Comparison of ENCODE assay signal across 8 mouse cellular contexts in the genomic region with DNA sequence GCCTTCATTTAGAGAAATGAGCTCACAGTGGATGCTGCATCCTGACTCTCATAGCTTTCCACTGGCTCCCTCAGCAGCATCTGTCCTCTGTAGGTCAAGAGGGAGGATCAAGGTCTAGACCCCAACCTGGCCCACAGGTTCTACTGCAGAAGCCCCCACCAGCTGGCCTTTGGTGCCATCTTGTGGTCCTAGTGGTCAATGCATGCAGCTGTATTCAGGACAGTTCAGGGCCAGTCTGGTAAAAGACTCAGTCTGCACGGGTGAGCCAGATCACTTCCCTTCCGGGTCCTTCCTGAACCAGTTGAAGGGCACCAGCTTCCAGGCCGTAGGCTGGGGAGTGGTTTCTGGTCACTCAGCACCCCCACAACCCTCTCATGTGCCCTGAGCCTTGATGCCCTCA. TPM values are rescaled to one million over a fixed set of nuclear protein-coding genes. Genes with fewer than 3 reads are reported as not detected.
DNase-seq lines count a peak whose midpoint lies in the region; ATAC-seq and TF ChIP-seq lines count a peak whose summit lies in the region.
"Had no signal": no experiment of that assay in that cellular context is flagged by ENCODE, and none has a peak within 500 bp of the region (broad histone marks: within the 10 kb centered on the region; RNA-seq: fewer than 3 reads in every experiment).

No protein-coding gene starts in this region.

- WGBS in hindbrain, embryonic 14.5 days, result 27% methylated on average over 3 of the region's 3 CpGs

- peak; percentile 42 for DNase-seq in MEL (ENCODE audit: low read depth, low spot score)
- DNase-seq in adrenal gland, postnatal 25 days, result peak; percentile 77
- DNase-seq in hindbrain, embryonic 14.5 days (ENCODE audit: low spot score), result peak; percentile 79
- peak; percentile 69 to 84 for DNase-seq in layer of hippocampus, postnatal 25 days (ENCODE audit: extremely low spot score in 1 of 2, low spot score in 1 of 2)
- DNase-seq in skeletal muscle tissue, adult 2 months (ENCODE audit: low read depth, low spot score), result peak; percentile 21

- TF ChIP-seq POLR2A in MEL (IDR thresholded peaks at IDR 0.05; ENCODE audit: control insufficient read depth in 1 of 2, insufficient read depth in 1 of 2, low read depth in 1 of 2, low read length in 2 of 2, poor library complexity in 1 of 2), result no peak
- TF ChIP-seq POLR2A in embryonic fibroblast, embryonic 13.5 days (IDR thresholded peaks at IDR 0.05; ENCODE audit: low read depth, low read length), result no peak

- no peaks in the 10 kb centered on the region for H3K4me1 ChIP-seq in MEL (ENCODE audit: control insufficient read depth in 1 of 2, insufficient read depth in 2 of 2, low read length in 2 of 2)
- no peaks in the 10 kb centered on the region for H3K4me1 ChIP-seq in embryonic fibroblast, embryonic 13.5 days (ENCODE audit: control insufficient read depth, insufficient read depth, low read length)
- no peaks in the 10 kb centered on the region for H3K4me1 ChIP-seq in hindbrain, embryonic 14.5 days (replicated peaks; ENCODE audit: control insufficient read depth, insufficient read depth, low read length)

- peak; percentile 48; the same call in 1 of the 2 replicates for ATAC-seq in hindbrain, embryonic 14.5 days (ENCODE audit: low FRiP score)
- peak; percentile 57; the same call in 1 of the 2 replicates for ATAC-seq in megakaryocyte-erythroid progenitor cell, adult 5-6 weeks (replicated peaks; ENCODE audit: low FRiP score, low TSS enrichment, poor library complexity, severe bottlenecking)

- H3K4me3 ChIP-seq in MEL (ENCODE audit: control insufficient read depth in 1 of 2, insufficient read depth in 1 of 2, low read depth in 2 of 2, low read length in 2 of 2), result no peak overlapping the region
- no peak overlapping the region for H3K4me3 ChIP-seq in embryonic fibroblast, embryonic 13.5 days (ENCODE audit: insufficient read depth, low read length)
- no peak overlapping the region for H3K4me3 ChIP-seq in hindbrain, embryonic 14.5 days (replicated peaks; ENCODE audit: low read length)
- H3K4me3 ChIP-seq: megakaryocyte, embryonic 14.5 days had no signal

- no peaks in the 10 kb centered on the region for H3K79me2 ChIP-seq in MEL (ENCODE audit: control insufficient read depth, insufficient read depth, low read length, poor library complexity)

- peak; percentile 59 to 80 (median 71) for TF ChIP-seq CTCF in MEL (IDR thresholded peaks at IDR 0.05 in 2 of 3, conservative IDR thresholded peaks at IDR 0.05 in 1 of 3; ENCODE audit: control insufficient read depth in 1 of 3, insufficient read depth in 1 of 3, low read depth in 2 of 3, low read length in 3 of 3, poor library complexity in 1 of 3, severe bottlenecking in 1 of 3)
- TF ChIP-seq CTCF in embryonic fibroblast, embryonic 13.5 days (IDR thresholded peaks at IDR 0.05; ENCODE audit: borderline replicate concordance, insufficient read depth, low read length), result peak; percentile 79

- TF ChIP-seq RAD21 in MEL (IDR thresholded peaks at IDR 0.05; ENCODE audit: low read depth, low read length), result peak; percentile 65

- H3K4me2 ChIP-seq in hindbrain, embryonic 14.5 days (replicated peaks), result no peak overlapping the region

- no peaks in the 10 kb centered on the region for H3K27me3 ChIP-seq in MEL (ENCODE audit: control insufficient read depth in 1 of 2, insufficient read depth in 2 of 2, low read length in 2 of 2)
- no peaks in the 10 kb centered on the region for H3K27me3 ChIP-seq in hindbrain, embryonic 14.5 days (ENCODE audit: control insufficient read depth, insufficient read depth, low read length)

- no peaks in the 10 kb centered on the region for H3K36me3 ChIP-seq in MEL (ENCODE audit: control insufficient read depth in 1 of 2, insufficient read depth in 2 of 2, low read length in 2 of 2)
- no peaks in the 10 kb centered on the region for H3K36me3 ChIP-seq in hindbrain, embryonic 14.5 days (replicated peaks; ENCODE audit: control insufficient read depth, insufficient read depth)

- H3K9ac ChIP-seq in MEL (ENCODE audit: control insufficient read depth, low read depth, low read length, poor library complexity, severe bottlenecking), result no peak overlapping the region
- H3K9ac ChIP-seq in hindbrain, embryonic 14.5 days, result no peak overlapping the region

- no peaks in the 10 kb centered on the region for H3K9me3 ChIP-seq in MEL (replicated peaks; ENCODE audit: insufficient read depth, low read length)
- no peaks in the 10 kb centered on the region for H3K9me3 ChIP-seq in hindbrain, embryonic 14.5 days (ENCODE audit: control insufficient read depth, low read length)
- H3K9me3 ChIP-seq: megakaryocyte, embryonic 14.5 days had no signal

- no peak overlapping the region for H3K27ac ChIP-seq in MEL (ENCODE audit: control insufficient read depth, low read depth, low read length)
- H3K27ac ChIP-seq in embryonic fibroblast, embryonic 13.5 days (ENCODE audit: insufficient read depth, low read length), result no peak overlapping the region
- no peak overlapping the region for H3K27ac ChIP-seq in hindbrain, embryonic 14.5 days

- no peak for TF ChIP-seq EP300 in MEL (IDR thresholded peaks at IDR 0.05; ENCODE audit: low read depth in 1 of 2, low read length in 2 of 2)

TF ChIP-seq in MEL, 35 proteins besides CTCF, POLR2A, EP300 and RAD21:
- TF ChIP-seq HCFC1 (IDR thresholded peaks at IDR 0.05; ENCODE audit: low read depth, low read length) (no peak), SMC3 (IDR thresholded peaks at IDR 0.05; ENCODE audit: low read depth, low read length) (peak; percentile 53), KAT2A (conservative IDR thresholded peaks at IDR 0.05; ENCODE audit: low read depth, low read length) (no peak), JUND (IDR thresholded peaks at IDR 0.05; ENCODE audit: low read depth, low read length) (no peak), MAZ (IDR thresholded peaks at IDR 0.05; ENCODE audit: low read depth, low read length) (0 out of 2 replicates have a peak, but pooled peaks have one; percentile 30), ZC3H11A (IDR thresholded peaks at IDR 0.05; ENCODE audit: low read depth, low read length) (peak; percentile 31), UBTF (IDR thresholded peaks at IDR 0.05; ENCODE audit: borderline replicate concordance, insufficient read depth, low read depth, low read length) (no peak), CHD1 (IDR thresholded peaks at IDR 0.05; ENCODE audit: low read depth, low read length) (no peak), POLR2AphosphoS5 (IDR thresholded peaks at IDR 0.05; ENCODE audit: borderline replicate concordance, low read depth, low read length) (no peak), POLR2AphosphoS2 (IDR thresholded peaks at IDR 0.05; ENCODE audit: low read length) (no peak), MEF2A (IDR thresholded peaks at IDR 0.05; ENCODE audit: extremely low read depth, insufficient replicate concordance, low read depth, low read length, poor library complexity, severe bottlenecking) (no peak), ELF1 (IDR thresholded peaks at IDR 0.05; ENCODE audit: low read depth, low read length) (no peak)
TF ChIP-seq in MEL: peak in this region for 3.

RNA-seq across cellular contexts. Expression of gene Sstr5, which starts 10.7 kb away (rescaled TPM):
- not detected in 2 replicates for total RNA-seq in MEL (2012; rRNA removed)
- polyA plus RNA-seq in MEL (2012; ENCODE audit: insufficient read depth in 1 of 2, insufficient read length in 2 of 2, low read depth in 1 of 2, low replicate concordance in 2 of 2, missing spikeins in 1 of 2), result not detected
- 0.21 TPM in 1 of 2 replicates, not detected in the other for total RNA-seq in adrenal gland, postnatal 25 days (2021)
- not detected in 2 replicates for polyA plus RNA-seq in embryonic fibroblast, embryonic 13.5 days (2011; ENCODE audit: insufficient read length, low read depth, missing spikeins)
- 0.47 and 0.76 TPM in 2 replicates for polyA plus RNA-seq in hindbrain, embryonic 14.5 days (2014; fragmentation: Nextera tagmentation; extraction: Ambion mirVana)
- under 1 TPM in 1 of 2 experiments, not detected in 1; 0.15 TPM for total RNA-seq in layer of hippocampus, postnatal 25 days (2021)
- not detected in 2 replicates for total RNA-seq in megakaryocyte-erythroid progenitor cell, adult 5-6 weeks (2014; fragmentation: Nextera tagmentation)
- total RNA-seq in megakaryocyte-erythroid progenitor cell, adult 5-6 weeks (2017), result not detected in 2 replicates

RNA-seq across cellular contexts. Expression of gene Tekt4, which starts 53.4 kb away (rescaled TPM):
- not detected in 2 replicates for total RNA-seq in MEL (2012; rRNA removed)
- not detected for polyA plus RNA-seq in MEL (2012; ENCODE audit: insufficient read depth in 1 of 2, insufficient read length in 2 of 2, low read depth in 1 of 2, low replicate concordance in 2 of 2, missing spikeins in 1 of 2)
- not detected in 2 replicates for total RNA-seq in adrenal gland, postnatal 25 days (2021)
- polyA plus RNA-seq in embryonic fibroblast, embryonic 13.5 days (2011; ENCODE audit: insufficient read length, low read depth, missing spikeins), result not detected in 2 replicates
- 1.2 and 2.4 TPM in 2 replicates for polyA plus RNA-seq in hindbrain, embryonic 14.5 days (2014; fragmentation: Nextera tagmentation; extraction: Ambion mirVana)
- 1 to 10 TPM; 1.7 to 2.4 TPM for total RNA-seq in layer of hippocampus, postnatal 25 days (2021)
- total RNA-seq in megakaryocyte-erythroid progenitor cell, adult 5-6 weeks (2014; fragmentation: Nextera tagmentation), result not detected in 2 replicates
- total RNA-seq in megakaryocyte-erythroid progenitor cell, adult 5-6 weeks (2017), result not detected in 2 replicates

Comparison
In these comparisons a context has a peak if more than half of its experiments do, and no peak if none do; other contexts are left out.
1. DNase-seq: peak in every context shown above with its lines; median percentile 79 in hindbrain, embryonic 14.5 days; 77 in adrenal gland, postnatal 25 days; 76 in layer of hippocampus, postnatal 25 days; 42 in MEL; 21 in skeletal muscle tissue, adult 2 months.